Mouse (Mus musculus): ENCODE measurements around the gene Fancd2os.

The Fancd2os gene

DNA sequence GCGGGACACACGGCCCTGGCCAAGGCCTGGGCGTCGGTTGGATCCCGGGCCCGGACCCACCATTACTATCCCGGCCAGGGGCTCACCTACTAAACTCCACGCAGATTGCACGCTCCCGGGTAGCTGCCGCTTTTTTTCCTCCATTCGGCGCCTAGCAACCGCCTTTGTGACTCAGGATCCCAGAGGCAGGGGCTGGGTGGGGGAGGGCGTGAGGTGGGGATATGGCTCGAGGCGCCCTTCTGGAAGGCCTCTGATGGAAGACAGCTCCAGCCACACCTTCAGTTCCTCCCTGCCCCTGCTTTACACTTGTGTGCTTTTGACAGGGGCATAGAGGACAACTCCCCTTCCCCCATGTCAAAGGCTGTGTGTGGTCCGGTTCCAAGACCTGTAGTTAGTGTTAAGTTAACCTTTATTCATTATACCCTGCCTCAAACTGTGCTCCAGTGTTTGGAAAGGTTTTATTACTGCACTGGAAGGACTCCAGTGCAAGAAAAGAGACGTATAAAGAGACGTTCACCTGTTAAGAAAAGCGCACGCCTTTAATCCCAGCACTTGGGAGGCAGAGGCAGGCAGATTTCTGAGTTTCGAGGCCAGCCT is at the start of gene Fancd2os:
Fancd2os (minus strand) TSS at position 173 of the 597 bp plus-strand sequence.
- DNase-seq (ENCODE audit: low spot score) = no peak

DNA sequence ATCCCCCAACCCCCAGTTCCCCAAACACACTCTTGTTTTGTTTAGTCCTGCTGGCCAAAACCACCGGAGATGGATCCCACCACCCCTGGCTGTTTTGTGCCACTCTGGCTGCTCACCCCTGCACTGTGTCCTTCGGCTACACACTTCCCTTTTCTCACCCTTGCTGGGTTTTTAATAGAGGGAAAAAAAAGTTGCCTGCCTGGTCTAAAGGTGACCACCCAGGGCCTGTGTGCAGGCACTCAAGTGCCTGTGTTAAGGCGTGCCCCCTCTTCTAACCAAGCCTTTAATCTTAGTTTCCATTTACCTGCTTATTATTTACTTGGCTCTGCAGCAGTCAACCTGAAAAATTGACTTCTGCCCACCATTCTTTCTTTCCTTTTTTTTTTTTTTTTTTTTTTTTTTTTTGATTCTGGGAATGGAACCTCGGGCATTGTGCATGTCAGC is 49.7 kb upstream of the Fancd2os start:
- DNase-seq (ENCODE audit: low spot score) = no peak

DNA sequence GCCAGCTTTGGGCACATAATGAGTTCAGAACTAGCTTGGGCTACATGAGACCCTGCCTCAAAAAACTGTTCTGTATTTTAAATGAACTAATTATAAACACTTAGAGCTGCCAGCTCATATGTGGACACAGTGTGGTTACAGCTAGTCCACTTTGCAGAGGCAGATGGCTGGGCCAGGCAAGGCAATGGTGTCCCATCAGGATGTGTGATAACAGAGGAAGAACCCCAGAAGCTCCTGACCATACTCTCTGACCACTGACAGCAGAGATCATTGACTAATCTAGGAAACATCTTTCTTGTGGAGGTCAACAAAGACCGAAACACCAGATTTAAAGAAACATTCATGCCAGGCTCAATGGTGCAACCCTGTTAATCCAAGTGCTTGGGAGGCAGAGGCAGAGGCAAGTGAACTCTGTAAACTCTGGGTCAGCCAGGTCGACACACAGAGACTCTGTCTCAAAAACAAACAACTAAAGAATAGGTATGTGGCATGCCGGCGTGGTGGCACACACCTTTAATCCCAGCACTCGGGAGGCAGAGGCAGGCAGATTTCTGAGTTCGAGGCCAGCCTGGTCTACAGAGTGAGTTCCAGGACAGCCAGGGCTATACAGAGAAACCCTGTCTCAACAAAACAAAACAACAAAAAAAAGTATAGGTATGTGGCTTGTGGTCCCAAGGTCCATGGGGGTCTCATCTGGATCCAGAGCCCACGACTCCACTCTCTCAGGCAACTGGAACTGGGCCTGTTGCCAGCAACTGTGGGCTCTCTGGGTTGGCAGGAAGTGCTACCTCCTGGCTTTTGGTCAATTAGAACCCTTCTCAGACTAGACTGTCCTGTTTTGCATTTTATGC is 49.1 kb upstream of the Fancd2os start:
- DNase-seq (ENCODE audit: low spot score) = no peak

GRCm38 (mm10) chr6:113644808-113645207 is 44.3 kb upstream of the Fancd2os start:
- DNase-seq (ENCODE audit: low spot score) = no peak

- DNase-seq (ENCODE audit: low spot score) = no peak
These were observed 43.5 kb upstream of the Fancd2os start for GRCm38 (mm10) chr6:113643967-113644366.

DNA sequence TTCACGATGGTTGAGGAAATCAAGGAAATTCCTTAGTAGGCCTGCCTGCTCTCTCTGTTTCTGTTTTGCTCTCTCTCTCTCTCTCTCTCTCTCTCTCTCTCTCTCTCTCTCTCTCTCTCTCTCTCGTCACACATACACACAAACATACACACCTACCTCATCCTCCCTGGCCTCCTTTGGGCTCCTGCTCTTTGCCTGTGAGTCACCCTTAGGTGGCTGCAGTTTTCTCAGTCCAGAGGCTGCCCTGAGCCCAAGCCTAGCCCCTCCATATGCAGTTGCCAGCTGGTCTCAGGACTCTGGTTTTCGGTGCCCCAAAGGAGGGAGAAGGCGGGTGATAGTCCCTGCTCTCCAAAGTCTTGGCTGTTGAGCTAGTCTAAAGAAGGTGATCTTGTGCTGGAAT is 42.5 kb upstream of the Fancd2os start:
- no peak for DNase-seq (ENCODE audit: low spot score)

DNA sequence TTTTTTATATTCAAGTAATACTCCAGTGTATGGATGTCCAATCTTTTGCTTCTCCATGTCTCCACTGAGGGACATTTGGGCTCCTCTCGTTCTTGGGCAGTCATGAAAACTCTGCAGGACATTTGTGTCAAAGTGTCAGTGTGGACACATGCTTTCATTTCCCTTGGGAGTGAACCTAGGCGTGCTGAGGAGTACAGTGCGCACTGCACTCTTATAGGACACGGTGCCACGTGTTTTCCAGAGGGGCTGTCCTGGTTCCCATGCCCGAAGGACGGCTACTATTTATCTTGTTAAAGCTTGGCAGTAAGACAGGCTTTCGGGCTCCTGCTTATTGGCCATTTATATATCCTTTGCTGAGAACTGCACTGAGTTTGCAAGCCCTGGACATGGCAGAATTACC is 42.1 kb upstream of the Fancd2os start:
- no peak for DNase-seq (ENCODE audit: low spot score)

DNA sequence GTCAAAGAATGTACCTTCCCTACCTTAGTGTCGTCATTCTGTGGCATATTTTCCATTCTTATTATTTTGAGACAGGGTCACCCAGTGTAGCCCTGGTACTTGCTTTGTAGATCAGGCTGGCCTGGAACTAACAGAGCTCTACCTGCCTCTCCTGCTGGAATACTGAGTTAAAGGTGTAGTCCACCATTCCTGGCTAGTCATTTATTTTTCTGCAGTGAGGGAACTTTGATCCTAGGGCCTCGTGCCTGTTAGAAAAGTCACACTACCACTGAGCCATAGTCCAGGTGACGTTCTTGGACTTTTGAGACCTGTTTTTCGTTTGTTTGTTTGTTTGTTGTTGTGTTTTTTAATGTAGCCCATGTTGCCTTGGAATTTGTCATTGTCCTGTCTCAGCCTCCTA is 38.7 kb upstream of the Fancd2os start:
- no peak for DNase-seq (ENCODE audit: low spot score)

DNA sequence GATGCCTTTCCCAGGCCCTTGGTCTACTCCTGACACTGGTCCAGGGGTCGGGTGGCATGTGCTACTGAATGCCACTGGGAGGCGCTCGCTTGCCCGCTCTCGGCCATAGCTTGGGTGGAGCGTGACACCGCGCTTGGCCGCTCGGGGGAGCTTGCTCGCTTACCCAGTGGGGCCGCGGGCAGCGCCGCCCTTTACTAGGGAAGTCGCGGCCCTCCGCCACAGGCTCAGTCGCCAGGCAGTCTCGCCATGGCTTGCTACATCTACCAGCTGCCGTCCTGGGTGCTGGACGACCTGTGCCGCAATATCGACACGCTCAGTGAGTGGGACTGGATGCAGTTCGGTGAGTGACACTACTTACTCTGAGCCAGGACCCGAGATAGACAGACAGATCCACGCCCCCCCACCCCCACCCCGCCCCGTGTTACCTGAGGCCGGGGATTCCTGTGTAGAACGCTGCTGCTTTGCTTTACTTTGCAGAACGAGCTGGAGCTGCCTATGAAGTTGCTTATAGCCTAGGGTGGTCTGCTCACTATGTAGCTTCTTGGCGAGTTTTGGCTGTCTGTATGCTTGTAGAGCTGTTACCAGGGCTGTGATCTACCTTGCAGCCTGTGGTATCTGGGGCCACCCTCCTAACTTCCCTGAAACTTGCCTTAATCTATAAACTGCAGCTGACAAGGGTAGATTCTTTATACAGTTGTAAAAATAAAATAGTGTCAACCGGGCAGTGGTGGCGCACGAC is 38.0 kb upstream of the Fancd2os start, which contains the start of gene Irak2:
Irak2 (plus strand) TSS at position 166 of the 739 bp plus-strand sequence.
- DNase-seq (ENCODE audit: low spot score) = peak; percentile 96

- DNase-seq (ENCODE audit: low spot score) = no peak
These were observed 32.3 kb upstream of the Fancd2os start for GRCm38 (mm10) chr6:113632863-113633262.

- no peak for DNase-seq (ENCODE audit: low spot score)
These were observed 29.8 kb upstream of the Fancd2os start for GRCm38 (mm10) chr6:113630322-113630721.

- no peak for DNase-seq (ENCODE audit: low spot score)
These were observed 24.7 kb upstream of the Fancd2os start for GRCm38 (mm10) chr6:113624989-113625770.

DNA sequence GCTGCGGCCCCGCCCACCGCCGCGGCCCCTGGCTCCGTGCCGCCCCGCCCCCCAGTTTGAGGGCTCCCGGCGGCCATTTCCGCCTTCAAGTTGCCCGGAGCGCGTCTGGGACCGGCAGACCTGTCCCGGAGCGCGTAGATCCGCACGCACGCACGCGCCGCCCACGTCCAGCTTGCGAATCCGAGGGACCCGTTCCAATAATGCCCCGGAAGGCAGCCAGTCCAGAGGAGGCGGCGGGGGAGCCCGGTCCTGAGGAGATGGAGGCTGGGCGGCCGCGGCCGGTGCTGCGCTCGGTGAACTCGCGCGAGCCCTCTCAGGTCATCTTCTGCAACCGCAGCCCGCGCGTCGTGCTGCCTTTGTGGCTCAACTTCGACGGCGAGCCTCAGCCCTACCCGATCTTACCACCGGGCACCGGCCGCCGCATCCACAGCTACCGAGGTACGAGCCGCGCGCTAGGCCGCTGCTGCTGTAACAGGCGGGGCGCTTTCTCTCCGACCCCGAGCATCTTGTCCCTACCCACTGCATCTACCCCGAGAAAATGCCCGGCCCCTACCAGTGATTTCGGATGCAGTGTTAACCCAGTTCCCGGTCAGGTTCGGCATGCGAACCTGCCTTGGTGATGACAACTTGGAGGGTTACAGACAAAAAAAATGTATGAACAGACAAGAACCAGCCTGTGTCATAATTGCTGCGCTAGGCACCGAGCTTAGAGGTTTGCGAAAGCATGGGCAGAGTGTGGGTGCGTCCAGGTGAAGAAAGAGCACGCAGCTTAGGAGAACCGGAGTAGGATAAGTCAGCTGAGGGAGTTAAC is 23.6 kb upstream of the Fancd2os start, which contains the start of gene Vhl:
Vhl (plus strand) TSS at position 19 of the 811 bp plus-strand sequence.
- DNase-seq (ENCODE audit: low spot score) = peak; percentile 85

DNA sequence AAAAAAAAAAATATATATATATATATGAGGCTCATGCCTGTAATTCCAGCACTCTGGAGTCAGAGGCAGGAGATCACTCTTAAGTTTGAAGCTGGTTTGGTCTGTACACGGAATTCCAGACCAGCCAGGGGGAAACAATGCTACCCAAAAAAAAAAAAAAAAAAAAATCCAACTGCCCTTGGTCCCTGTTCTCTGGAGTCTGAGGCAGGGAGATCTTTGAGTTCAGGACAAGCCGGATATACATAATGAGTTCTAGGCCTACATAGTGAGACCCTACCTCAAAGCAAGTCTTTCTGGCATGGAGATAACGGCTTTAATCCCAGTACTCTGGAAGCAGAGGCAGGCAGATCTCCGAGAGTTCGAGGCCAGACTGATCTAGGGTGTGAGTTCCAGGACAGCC is 22.9 kb upstream of the Fancd2os start:
- no peak for DNase-seq (ENCODE audit: low spot score)

- DNase-seq (ENCODE audit: low spot score) = no peak
These were observed 15.0 kb upstream of the Fancd2os start for GRCm38 (mm10) chr6:113615489-113615888.

- DNase-seq (ENCODE audit: low spot score) = no peak
These were observed 14.5 kb upstream of the Fancd2os start for GRCm38 (mm10) chr6:113614997-113615396.

GRCm38 (mm10) chr6:113614152-113614551 is 13.6 kb upstream of the Fancd2os start:
- DNase-seq (ENCODE audit: low spot score) = no peak

DNA sequence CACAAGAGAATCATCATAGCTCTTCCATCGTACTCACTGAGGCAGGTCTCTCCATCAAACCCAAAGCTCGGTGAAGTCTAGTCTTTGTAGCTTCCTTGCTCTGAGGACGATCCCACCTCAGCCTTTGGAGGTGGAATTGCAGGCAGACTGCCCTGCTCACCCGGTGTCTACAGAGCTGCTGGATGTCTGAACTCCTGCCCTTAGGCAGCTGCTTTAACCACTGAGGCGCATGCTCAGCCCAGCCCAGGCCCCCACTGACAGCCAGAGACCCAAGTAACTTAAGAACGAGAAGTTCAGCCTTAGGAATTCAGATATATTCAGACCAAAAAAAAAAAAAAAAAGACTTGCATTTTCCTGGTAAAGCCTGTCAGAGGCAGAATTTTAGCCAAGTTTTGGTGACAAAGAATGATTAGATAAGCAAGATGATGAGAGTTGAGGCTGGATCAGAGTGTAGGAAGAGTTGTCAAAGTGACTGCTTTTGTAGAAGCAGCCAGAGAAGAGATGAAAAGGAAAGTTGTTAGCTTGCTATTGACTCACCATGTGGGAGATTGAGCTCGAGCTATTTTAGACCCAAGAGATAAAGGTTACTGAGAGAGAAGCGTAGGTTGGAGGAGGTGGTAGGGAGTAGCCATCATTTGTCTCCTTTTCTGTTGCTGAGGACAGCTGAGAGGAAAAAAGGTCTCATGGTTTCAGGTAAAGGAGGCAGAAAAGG is 11.9 kb upstream of the Fancd2os start:
- no peak for DNase-seq (ENCODE audit: low spot score)

DNA sequence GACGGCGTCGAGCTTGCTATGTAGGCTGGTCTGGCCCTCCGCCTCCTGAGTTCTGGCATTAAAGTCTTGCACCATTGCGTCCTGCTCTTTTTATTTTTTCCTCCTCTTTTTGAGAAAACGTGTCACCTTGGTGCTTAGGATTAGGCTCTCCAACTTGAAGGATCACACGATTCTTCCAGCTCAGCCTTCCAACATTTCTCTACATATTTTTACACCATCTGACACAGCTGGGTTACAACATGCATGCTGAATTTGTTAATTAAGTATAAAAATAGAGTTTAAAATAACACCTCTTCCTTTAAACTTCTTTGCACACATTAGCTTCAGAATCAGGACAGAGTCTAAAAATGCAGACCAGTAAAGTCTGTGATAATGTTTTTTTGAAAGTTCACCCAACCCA is 8.8 kb upstream of the Fancd2os start:
- DNase-seq (ENCODE audit: low spot score) = no peak

DNA sequence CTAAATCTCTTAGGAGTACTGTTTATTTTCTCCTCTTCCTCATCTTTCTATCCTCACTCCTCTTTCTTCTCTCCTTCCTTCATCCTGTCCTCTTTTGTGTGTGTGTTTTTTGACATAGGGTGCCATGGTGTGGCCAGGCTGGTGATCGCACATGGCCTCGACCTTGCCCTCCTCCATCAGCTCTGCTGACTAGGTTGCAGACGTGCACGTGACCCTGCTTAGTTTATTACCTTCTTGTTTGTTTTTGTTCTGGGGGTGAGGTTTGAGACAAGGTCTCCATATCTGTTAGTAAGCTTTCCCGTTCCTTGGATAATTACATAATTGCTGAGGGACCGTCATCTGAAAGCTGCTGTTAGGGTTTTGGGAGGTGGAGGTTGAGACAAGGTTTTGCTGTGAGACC is 8.4 kb upstream of the Fancd2os start:
- no peak for DNase-seq (ENCODE audit: low spot score)
